Mouse (Mus musculus) urinary bladder, postnatal 4 days (tissue): ENCODE measurements around the gene Slc28a2.
"Not testable (repeated sequence)": the region's sequence is repeated elsewhere in the genome, so short reads cannot be mapped to it uniquely, and the experiment has no call there.

Experiments
- DNase-seq, 2 experiments: peaks; one replicate each; pipeline ENCODE4 v3.0.0; 2021 to 2022; ENCODE audit warnings: low spot score in 2 of 2

Slc28a2 gene

DNA sequence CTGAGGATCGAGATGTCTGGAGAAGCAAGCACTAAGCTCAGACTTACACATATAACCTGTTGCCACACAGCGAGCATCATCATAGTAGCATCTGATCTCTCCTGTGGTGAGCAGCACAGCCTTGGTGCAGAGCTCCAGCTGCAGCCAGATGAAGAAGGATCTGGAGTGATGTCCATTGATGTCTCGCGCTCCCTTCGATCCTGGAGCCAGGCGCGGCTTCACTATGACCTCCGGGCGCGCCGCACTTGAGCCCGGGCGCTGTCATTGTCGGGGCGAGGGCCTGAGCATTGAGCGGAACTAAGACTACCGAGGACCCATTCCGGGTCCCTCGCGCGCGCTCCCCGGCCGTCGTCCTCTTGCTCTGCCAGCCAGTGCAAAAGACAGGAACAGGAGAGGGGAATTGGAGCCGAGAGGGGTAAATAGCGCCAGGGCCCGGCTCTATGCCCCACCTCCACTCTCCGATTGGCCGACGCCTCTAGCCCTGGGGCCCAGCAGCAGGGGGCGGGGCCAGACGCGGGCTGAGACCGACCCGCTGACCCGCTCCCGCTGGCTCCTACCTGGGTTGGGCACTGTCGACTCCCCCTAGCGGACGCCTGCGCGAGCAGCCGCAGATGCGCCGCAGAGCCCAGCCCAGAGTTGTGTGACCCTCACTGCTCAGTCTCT lies 41.2 kb downstream of the Slc28a2 start:
- peak; percentile 90 to 95 for DNase-seq

DNA sequence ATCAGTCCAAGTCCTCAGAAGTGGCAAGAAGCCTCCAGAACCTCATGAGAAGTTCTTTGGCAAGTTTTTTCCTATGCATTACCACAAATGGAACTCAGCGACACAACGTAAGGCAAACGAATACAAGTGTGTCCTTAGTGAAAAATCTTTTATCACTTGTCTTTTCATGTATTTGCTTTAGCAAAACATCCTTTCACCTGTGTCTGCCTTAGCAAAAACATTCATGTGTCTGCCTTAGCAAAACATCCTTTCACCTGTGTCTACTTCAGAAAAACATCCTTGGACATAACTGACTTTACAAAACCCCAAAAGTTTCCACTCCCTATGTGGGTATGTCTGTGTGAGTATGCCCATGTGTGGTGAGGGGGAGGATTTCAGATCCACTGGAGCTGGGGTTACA lies 42.9 kb downstream of the Slc28a2 start:
- DNase-seq = no peak

DNA sequence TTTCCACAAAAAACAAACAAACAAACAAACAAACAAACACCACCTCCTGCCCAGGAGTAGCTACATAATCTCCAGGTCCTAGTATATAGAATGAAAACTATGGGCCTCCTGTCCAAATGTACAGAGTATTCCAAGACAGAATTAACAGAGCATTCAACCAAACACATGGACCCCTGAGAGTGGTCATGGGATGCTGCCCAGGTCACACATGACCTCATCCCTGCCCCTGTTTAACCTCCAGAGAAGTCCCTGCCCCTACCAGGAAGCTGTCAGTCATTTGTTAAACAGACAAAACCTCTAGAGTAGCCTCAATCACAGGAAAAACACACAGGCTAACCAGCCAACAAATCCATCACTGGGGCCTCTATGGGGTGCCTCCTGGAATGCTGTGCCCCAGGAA lies 50.3 kb downstream of the Slc28a2 start:
- DNase-seq = no peak

DNA sequence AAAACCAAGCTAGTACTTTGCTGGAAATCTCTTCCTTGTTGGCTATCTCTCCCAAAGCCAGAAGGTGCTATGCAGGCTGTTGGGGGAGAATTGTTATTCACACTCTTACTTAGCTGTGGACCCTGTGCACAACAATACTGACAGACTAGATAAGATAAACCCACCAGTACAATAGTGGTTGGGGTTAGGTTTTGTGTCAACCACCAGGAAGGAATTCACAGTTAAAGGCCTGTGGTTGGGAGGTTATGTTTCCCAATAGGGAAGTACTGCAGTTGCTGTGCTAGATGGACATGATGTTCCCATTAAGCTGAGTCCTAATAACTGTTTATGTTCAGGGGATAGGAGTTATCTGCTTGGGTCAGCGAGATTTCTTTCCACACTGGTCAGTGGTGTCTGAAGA lies 57.5 kb downstream of the Slc28a2 start:
- DNase-seq = not testable (repeated sequence)

DNA sequence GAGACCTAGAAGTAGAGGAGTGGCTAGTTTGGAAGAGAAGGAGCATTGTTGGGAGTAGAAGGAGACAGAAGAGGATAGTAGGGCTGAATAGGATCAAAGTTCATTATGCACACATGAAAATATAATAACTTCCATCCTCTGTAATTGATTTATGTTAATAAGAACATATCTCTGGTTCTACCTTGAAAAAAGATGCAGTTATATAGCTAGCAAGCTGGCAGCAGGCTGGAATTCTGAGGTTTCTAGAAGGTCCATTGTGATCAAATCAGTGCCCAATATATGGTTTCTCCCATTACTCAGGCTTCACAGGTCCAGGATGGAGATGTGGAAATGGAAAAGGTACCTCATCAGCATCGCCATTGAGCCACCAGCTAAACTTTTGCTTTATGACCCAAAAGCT lies 58.4 kb downstream of the Slc28a2 start, which contains the start of gene Gm14085:
Gene Gm14085, plus strand, starts transcription at position 301 of the 400 bp plus-strand sequence.
- no peak for DNase-seq

DNA sequence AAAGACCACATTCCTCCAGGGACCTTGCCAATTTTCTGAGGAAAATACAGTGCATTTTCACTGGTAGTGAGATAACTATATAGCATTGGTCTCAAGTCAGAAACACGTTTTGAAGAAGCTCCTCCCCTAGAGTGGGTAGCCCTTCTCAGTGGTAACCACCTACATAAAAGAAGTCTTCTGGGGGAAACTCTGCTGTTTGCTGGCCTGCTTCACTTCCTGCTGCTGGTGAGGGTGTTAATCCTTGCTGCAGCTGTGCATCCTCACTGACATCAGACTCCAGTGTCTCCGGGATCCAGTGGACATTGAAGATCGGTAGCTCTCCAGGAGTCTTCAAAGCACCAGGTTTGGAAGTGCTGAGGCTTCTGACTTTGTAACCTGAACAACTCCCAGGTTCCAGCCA lies 59.4 kb downstream of the Slc28a2 start:
- DNase-seq = not testable (repeated sequence)

DNA sequence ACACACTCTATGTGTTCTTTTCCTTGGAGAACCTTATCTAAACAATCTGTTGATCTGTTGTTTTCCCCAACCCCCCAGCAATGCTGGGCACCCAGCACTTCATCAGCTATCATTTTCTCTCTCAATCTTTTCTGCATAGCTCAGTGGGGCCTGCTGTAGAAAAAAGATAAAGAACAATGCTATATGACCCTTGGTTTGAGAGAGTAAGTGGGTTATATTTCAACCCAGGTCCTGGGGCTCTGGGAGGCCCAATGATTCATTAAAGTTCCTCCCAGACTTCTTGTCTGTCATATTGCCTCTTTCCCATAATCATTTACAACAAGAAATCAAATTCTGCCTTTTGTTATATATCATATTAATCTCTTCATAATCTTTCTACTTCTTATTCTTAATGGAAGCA lies 59.8 kb downstream of the Slc28a2 start:
- DNase-seq = not testable (repeated sequence)

DNA sequence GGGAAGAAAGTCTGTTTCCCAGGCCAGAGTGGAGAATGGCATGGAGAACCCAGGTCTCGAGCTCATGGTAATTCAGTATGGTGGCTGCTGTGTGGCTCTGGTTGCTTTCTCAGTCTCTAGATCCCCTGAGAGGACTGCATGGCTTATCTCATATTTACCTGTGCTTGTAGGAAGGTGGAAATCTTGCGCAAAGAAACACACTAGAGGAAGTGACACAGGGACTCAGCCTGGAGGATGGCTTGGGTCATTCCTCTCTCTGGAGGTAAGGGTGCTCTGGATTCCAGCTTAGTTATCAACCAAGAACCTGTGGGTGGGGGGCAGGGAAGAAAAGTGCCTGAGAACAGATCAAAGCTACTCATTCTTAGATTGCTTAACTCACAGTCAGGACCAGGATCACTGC lies 60.4 kb downstream of the Slc28a2 start:
- DNase-seq = no peak
